ENCODE assay signal across 7 mouse cellular contexts in genomic region chr5:50457621-50458020, GRCm38 (mm10).
DNase-seq lines count a peak whose midpoint lies in the region.

No protein-coding gene starts in this region.

- DNase-seq in urinary bladder, postnatal 14 days (ENCODE audit: low spot score): peak; percentile 2
- no peak for DNase-seq in urinary bladder, postnatal 10 days (ENCODE audit: low spot score)
- peak; percentile 31 to 44 for DNase-seq in frontal cortex, postnatal 14 days (ENCODE audit: low spot score in 2 of 2)
- DNase-seq in left cerebral cortex, adult 11 months (ENCODE audit: low spot score): peak; percentile 18
- peak; percentile 63 for DNase-seq in right cerebral cortex, postnatal 25 days
- no peak for DNase-seq in spleen, adult 18-20 months
- no peak for DNase-seq in heart, adult 9 months (ENCODE audit: low spot score in 2 of 2)

Comparison
In these comparisons a context has a peak if more than half of its experiments do, and no peak if none do; other contexts are left out.
1. DNase-seq: peak in urinary bladder, postnatal 14 days (single experiment), frontal cortex, postnatal 14 days (2 of 2), left cerebral cortex, adult 11 months (single experiment) and right cerebral cortex, postnatal 25 days (single experiment); none in urinary bladder, postnatal 10 days (single experiment), spleen, adult 18-20 months (0 of 2) and heart, adult 9 months (0 of 2).